Mouse (Mus musculus) cerebellum, adult 11 months (tissue): ENCODE data around the gene Pcnx4.

Experiments
- DNase-seq: peaks from one replicate; pipeline ENCODE4 v3.0.0; 2022

The Pcnx4 gene

GRCm38 (mm10) chr12:72536021-72536597 is at the start of gene Pcnx4:
TSS of gene Pcnx4 (plus strand) at chr12:72536383.
- DNase-seq: peak; percentile 95

- DNase-seq: no peak
Observed at GRCm38 (mm10) chr12:72487498-72487897, 48.7 kb upstream of the Pcnx4 start.

- no peak for DNase-seq
Observed at GRCm38 (mm10) chr12:72489995-72490394, 46.2 kb upstream of the Pcnx4 start.

- DNase-seq: no peak
Observed at GRCm38 (mm10) chr12:72491063-72491719, 45.0 kb upstream of the Pcnx4 start.

- no peak for DNase-seq
Observed at GRCm38 (mm10) chr12:72496866-72497600, 39.1 kb upstream of the Pcnx4 start.

GRCm38 (mm10) chr12:72509606-72510005 is 26.6 kb upstream of the Pcnx4 start:
- DNase-seq: no peak

- DNase-seq: no peak
Observed at GRCm38 (mm10) chr12:72515446-72515845, 20.7 kb upstream of the Pcnx4 start.

- no peak for DNase-seq
Observed at GRCm38 (mm10) chr12:72518114-72518728, 18.0 kb upstream of the Pcnx4 start.

- DNase-seq: no peak
Observed at GRCm38 (mm10) chr12:72519352-72519751, 16.8 kb upstream of the Pcnx4 start.

GRCm38 (mm10) chr12:72519855-72520254 is 16.3 kb upstream of the Pcnx4 start:
- no peak for DNase-seq

GRCm38 (mm10) chr12:72520645-72521044 is 15.5 kb upstream of the Pcnx4 start:
- DNase-seq: peak; percentile 38

- DNase-seq: no peak
Observed at GRCm38 (mm10) chr12:72525588-72525987, 10.6 kb upstream of the Pcnx4 start.

- no peak for DNase-seq
Observed at GRCm38 (mm10) chr12:72532303-72532702, 3.9 kb upstream of the Pcnx4 start.

GRCm38 (mm10) chr12:72533986-72534385 is 2.2 kb upstream of the Pcnx4 start:
- DNase-seq: no peak

- peak; percentile 27 for DNase-seq
Observed at GRCm38 (mm10) chr12:72535599-72535998, 584 bp upstream of the Pcnx4 start.

- DNase-seq: no peak
Observed at GRCm38 (mm10) chr12:72538571-72538970, 2.4 kb downstream of the Pcnx4 start.

- no peak for DNase-seq
Observed at GRCm38 (mm10) chr12:72554347-72554746, 18.2 kb downstream of the Pcnx4 start.

GRCm38 (mm10) chr12:72564281-72564795 is 28.2 kb downstream of the Pcnx4 start:
- DNase-seq: no peak

- DNase-seq: no peak
Observed at GRCm38 (mm10) chr12:72582021-72582420, 45.8 kb downstream of the Pcnx4 start.

- DNase-seq: no peak
Observed at GRCm38 (mm10) chr12:72583099-72583498, 46.9 kb downstream of the Pcnx4 start.

- no peak for DNase-seq
Observed at GRCm38 (mm10) chr12:72585339-72585738, 49.2 kb downstream of the Pcnx4 start.

GRCm38 (mm10) chr12:72592991-72593390 is 56.8 kb downstream of the Pcnx4 start:
- DNase-seq: no peak

GRCm38 (mm10) chr12:72594001-72594400 is 57.8 kb downstream of the Pcnx4 start:
- no peak for DNase-seq
